In genomic region chr12:103313871-103314639, GRCm38 (mm10) we compare ENCODE assay signal across 9 mouse cellular contexts. TPM values are rescaled to one million over a fixed set of nuclear protein-coding genes. Genes with fewer than 3 reads are reported as not detected.
DNase-seq lines count a peak whose midpoint lies in the region; ATAC-seq lines count a peak whose summit lies in the region.
"Had no signal": no experiment of that assay in that cellular context is flagged by ENCODE, and none has a peak within 500 bp of the region (broad histone marks: within the 10 kb centered on the region; RNA-seq: fewer than 3 reads in every experiment).

No protein-coding gene starts in this region.

- H3K4me3 ChIP-seq in heart, embryonic 13.5 days: no peak overlapping the region
- no peak overlapping the region for H3K4me3 ChIP-seq in heart, embryonic 12.5 days
- H3K4me3 ChIP-seq in hindbrain, embryonic 15.5 days: peak overlapping the region; percentile 33; the same call in 1 of the 2 replicates
- no peak overlapping the region for H3K4me3 ChIP-seq in midbrain, embryonic 15.5 days
- H3K4me3 ChIP-seq in liver, embryonic 11.5 days (ENCODE audit: low read depth, low read length): no peak overlapping the region

- peaks cover 13% of the 10 kb centered on the region for H3K4me1 ChIP-seq in heart, embryonic 13.5 days
- H3K4me1 ChIP-seq in heart, embryonic 12.5 days (replicated peaks): peaks cover 26% of the 10 kb centered on the region
- H3K4me1 ChIP-seq in hindbrain, embryonic 15.5 days (replicated peaks): peaks cover 44% of the 10 kb centered on the region
- peaks cover 44% of the 10 kb centered on the region for H3K4me1 ChIP-seq in midbrain, embryonic 15.5 days
- H3K4me1 ChIP-seq in liver, embryonic 11.5 days (replicated peaks; ENCODE audit: control insufficient read depth, insufficient read depth, low read length): no peaks in the 10 kb centered on the region

- no peak for ATAC-seq in heart, embryonic 13.5 days (ENCODE audit: extremely low read depth, insufficient number of reproducible peaks, low FRiP score, low TSS enrichment)
- no peak for ATAC-seq in heart, embryonic 12.5 days (ENCODE audit: insufficient number of reproducible peaks, low FRiP score)
- ATAC-seq in hindbrain, embryonic 15.5 days (ENCODE audit: low FRiP score, low read depth): peak; percentile 70
- ATAC-seq in midbrain, embryonic 15.5 days (replicated peaks): peak; percentile 59
- ATAC-seq in liver, embryonic 11.5 days (replicated peaks; ENCODE audit: low FRiP score): no peak

- H3K9ac ChIP-seq in heart, embryonic 13.5 days: peak overlapping the region; percentile 66; the same call in 1 of the 2 replicates
- H3K9ac ChIP-seq in heart, embryonic 12.5 days: no peak overlapping the region
- H3K9ac ChIP-seq in hindbrain, embryonic 15.5 days: no peak overlapping the region
- H3K9ac ChIP-seq in midbrain, embryonic 15.5 days: no peak overlapping the region
- no peak overlapping the region for H3K9ac ChIP-seq in liver, embryonic 11.5 days (ENCODE audit: low read depth, low read length)

- H3K27ac ChIP-seq in heart, embryonic 13.5 days (replicated peaks): no peak overlapping the region
- no peak overlapping the region for H3K27ac ChIP-seq in heart, embryonic 12.5 days (ENCODE audit: poor library complexity, severe bottlenecking)
- peak overlapping the region; percentile 83 for H3K27ac ChIP-seq in hindbrain, embryonic 15.5 days (replicated peaks)
- peak overlapping the region; percentile 76 for H3K27ac ChIP-seq in midbrain, embryonic 15.5 days
- H3K27ac ChIP-seq in liver, embryonic 11.5 days (ENCODE audit: low read depth, low read length): no peak overlapping the region

- H3K36me3 ChIP-seq in heart, embryonic 13.5 days: peaks cover 6% of the 10 kb centered on the region; the same call in 1 of the 2 replicates
- no peaks in the 10 kb centered on the region for H3K36me3 ChIP-seq in heart, embryonic 12.5 days
- H3K36me3 ChIP-seq in hindbrain, embryonic 15.5 days: no peaks in the 10 kb centered on the region
- no peaks in the 10 kb centered on the region for H3K36me3 ChIP-seq in midbrain, embryonic 15.5 days (replicated peaks)
- H3K36me3 ChIP-seq in liver, embryonic 11.5 days (ENCODE audit: control insufficient read depth, insufficient read depth, low read length): no peaks in the 10 kb centered on the region

- 74% methylated on average over 21 of the region's 21 CpGs for WGBS in heart, embryonic 13.5 days
- WGBS in heart, embryonic 12.5 days: 67% methylated on average over 21 of the region's 21 CpGs
- 11% methylated on average over 21 of the region's 21 CpGs for WGBS in hindbrain, embryonic 15.5 days
- 12% methylated on average over 21 of the region's 21 CpGs for WGBS in midbrain, embryonic 15.5 days
- 72% methylated on average over 21 of the region's 21 CpGs for WGBS in liver, embryonic 11.5 days

- H3K9me3 ChIP-seq in heart, embryonic 13.5 days: no peaks in the 10 kb centered on the region
- H3K9me3 ChIP-seq in heart, embryonic 12.5 days (replicated peaks): 0 out of 2 replicates have a peak, but pooled peaks cover 8% of the 10 kb centered on the region
- no peaks in the 10 kb centered on the region for H3K9me3 ChIP-seq in hindbrain, embryonic 15.5 days
- no peaks in the 10 kb centered on the region for H3K9me3 ChIP-seq in midbrain, embryonic 15.5 days
- H3K9me3 ChIP-seq in liver, embryonic 11.5 days (ENCODE audit: control insufficient read depth, low read length): no peaks in the 10 kb centered on the region

- peaks cover 54% of the 10 kb centered on the region for H3K27me3 ChIP-seq in heart, embryonic 13.5 days (replicated peaks)
- H3K27me3 ChIP-seq in heart, embryonic 12.5 days (replicated peaks): peaks cover 47% of the 10 kb centered on the region
- no peaks in the 10 kb centered on the region; the same call in 1 of the 2 replicates for H3K27me3 ChIP-seq in hindbrain, embryonic 15.5 days
- H3K27me3 ChIP-seq in midbrain, embryonic 15.5 days (replicated peaks): peaks cover 7% of the 10 kb centered on the region; the same call in 1 of the 2 replicates
- H3K27me3 ChIP-seq in liver, embryonic 11.5 days (replicated peaks; ENCODE audit: control insufficient read depth, insufficient read depth, low read length): peaks cover 33% of the 10 kb centered on the region

- no peak overlapping the region; the same call in 1 of the 2 replicates for H3K4me2 ChIP-seq in heart, embryonic 13.5 days
- H3K4me2 ChIP-seq in heart, embryonic 12.5 days: no peak overlapping the region
- H3K4me2 ChIP-seq in hindbrain, embryonic 15.5 days: peak overlapping the region; percentile 61
- peak overlapping the region; percentile 56 for H3K4me2 ChIP-seq in midbrain, embryonic 15.5 days
- H3K4me2 ChIP-seq in liver, embryonic 11.5 days: no peak overlapping the region

- DNase-seq in embryo, embryonic 9.5 days (ENCODE audit: extremely low spot score): peak; percentile 66
- no peak for DNase-seq in liver
- DNase-seq in liver, embryonic 11.5 days (ENCODE audit: low spot score): no peak
- DNase-seq in urinary bladder, adult 18-20 months (ENCODE audit: low spot score in 2 of 2): no peak

RNA-seq across cellular contexts. Expression of gene Fam181a, which starts 3.3 kb away (rescaled TPM):
- not detected in 2 replicates for polyA plus RNA-seq in heart, embryonic 13.5 days (2015; fragmentation: Nextera tagmentation; extraction: Ambion mirVana)
- 0.20 TPM in 1 of 2 replicates, not detected in the other for polyA plus RNA-seq in heart, embryonic 12.5 days (2016; fragmentation: Nextera tagmentation; extraction: Ambion mirVana)
- 7.2 and 11.3 TPM in 2 replicates for polyA plus RNA-seq in hindbrain, embryonic 15.5 days (2015; fragmentation: Nextera tagmentation; extraction: Ambion mirVana)
- polyA plus RNA-seq in midbrain, embryonic 15.5 days (2015; fragmentation: Nextera tagmentation; extraction: Ambion mirVana): 7.7 and 11.2 TPM in 2 replicates
- not detected in 2 replicates for polyA plus RNA-seq in liver, embryonic 11.5 days (2014; fragmentation: Nextera tagmentation; extraction: Ambion mirVana)
- polyA plus RNA-seq: stomach, embryonic 14.5 days had no signal

RNA-seq across cellular contexts. Expression of gene Asb2, which starts 41.7 kb away (rescaled TPM):
- polyA plus RNA-seq in heart, embryonic 13.5 days (2015; fragmentation: Nextera tagmentation; extraction: Ambion mirVana): 164 and 183 TPM in 2 replicates
- polyA plus RNA-seq in heart, embryonic 12.5 days (2016; fragmentation: Nextera tagmentation; extraction: Ambion mirVana): 218 TPM in 2 replicates
- 1.0 and 1.2 TPM in 2 replicates for polyA plus RNA-seq in hindbrain, embryonic 15.5 days (2015; fragmentation: Nextera tagmentation; extraction: Ambion mirVana)
- 0.81 and 1.1 TPM in 2 replicates for polyA plus RNA-seq in midbrain, embryonic 15.5 days (2015; fragmentation: Nextera tagmentation; extraction: Ambion mirVana)
- 1.2 and 2.8 TPM in 2 replicates for polyA plus RNA-seq in liver, embryonic 11.5 days (2014; fragmentation: Nextera tagmentation; extraction: Ambion mirVana)

Comparison
In these comparisons a context has a peak if more than half of its experiments do, and no peak if none do; other contexts are left out.
1. ATAC-seq: peak in hindbrain, embryonic 15.5 days (single experiment) and midbrain, embryonic 15.5 days (single experiment); none in heart, embryonic 13.5 days (single experiment), heart, embryonic 12.5 days (single experiment) and liver, embryonic 11.5 days (single experiment).
2. H3K27ac ChIP-seq: peak in hindbrain, embryonic 15.5 days (single experiment) and midbrain, embryonic 15.5 days (single experiment); none in heart, embryonic 13.5 days (single experiment), heart, embryonic 12.5 days (single experiment) and liver, embryonic 11.5 days (single experiment).
3. H3K4me2 ChIP-seq: peak in hindbrain, embryonic 15.5 days (single experiment) and midbrain, embryonic 15.5 days (single experiment); none in heart, embryonic 13.5 days (single experiment), heart, embryonic 12.5 days (single experiment) and liver, embryonic 11.5 days (single experiment).
4. RNA of gene Asb2, which starts 41.7 kb away (polyA plus RNA-seq): 218 TPM in heart, embryonic 12.5 days and 164 to 183 TPM in heart, embryonic 13.5 days; 1.2 to 2.8 TPM in liver, embryonic 11.5 days, 1.0 to 1.2 TPM in hindbrain, embryonic 15.5 days and 0.81 to 1.1 TPM in midbrain, embryonic 15.5 days; every median in the first group is over 10 times any median in the second.